Mouse (Mus musculus) heart, postnatal 4 days (tissue): ENCODE measurements around the gene Fkbpl. TPM values are rescaled to one million over a fixed set of nuclear protein-coding genes. Genes with fewer than 3 reads are reported as not detected.

Experiments used
- total RNA-seq, 2 experiments: library from RNA; stranded (reverse); gene quantifications; 2 replicates each; pipeline ENCODE4 v1.2.3; 2021

Gene Fkbpl
- total RNA-seq, 2 experiments from 2014 or later = 6.1 to 9.5 TPM

Other genes with a start within 250 kb of the Fkbpl start
- gene BC051142, start 245.9 kb upstream of the Fkbpl start, total RNA-seq = not detected
- gene Btnl4, start 167.4 kb upstream of the Fkbpl start, total RNA-seq = not detected
- gene Btnl6, start 127.4 kb upstream of the Fkbpl start, total RNA-seq = not detected
- 10 to 100 TPM; 29.2 to 39.3 TPM for gene Notch4, start 80.5 kb upstream of the Fkbpl start, total RNA-seq
- 1 to 10 TPM; 3.9 to 4.4 TPM for gene Gpsm3, start 55.0 kb upstream of the Fkbpl start, total RNA-seq
- 10 to 100 TPM; 34.6 to 39.5 TPM for gene Pbx2, start 53.5 kb upstream of the Fkbpl start, total RNA-seq
- 1 to 10 TPM; 1.6 TPM for gene Ager, start 46.9 kb upstream of the Fkbpl start, total RNA-seq
- 10 to 100 TPM; 40.6 to 40.8 TPM for gene Rnf5, start 41.1 kb upstream of the Fkbpl start, total RNA-seq
- 10 to 100 TPM; 59.3 to 62.4 TPM for gene Agpat1, start 40.5 kb upstream of the Fkbpl start, total RNA-seq
- 1 to 10 TPM; 2.5 to 3.4 TPM for gene Egfl8, start 28.8 kb upstream of the Fkbpl start, total RNA-seq
- 10 to 100 TPM; 37.8 to 41.8 TPM for gene Ppt2, start 16.3 kb upstream of the Fkbpl start, total RNA-seq
- under 1 TPM; 0.52 to 0.91 TPM for gene Prrt1, start 15.2 kb upstream of the Fkbpl start, total RNA-seq
- gene Atf6b, start 2.4 kb downstream of the Fkbpl start, total RNA-seq = 10 to 100 TPM; 22.3 to 24.4 TPM
- 10 to 100 TPM; 47.1 to 54.2 TPM for gene Tnxb, start 25.8 kb downstream of the Fkbpl start, total RNA-seq
- gene C4b, start 99.1 kb downstream of the Fkbpl start, total RNA-seq = 1 to 10 TPM; 5.0 to 5.5 TPM
- gene Cyp21a1, start 159.8 kb downstream of the Fkbpl start, total RNA-seq = not detected
- 10 to 100 TPM; 13.6 to 16.2 TPM for gene Stk19, start 192.2 kb downstream of the Fkbpl start, total RNA-seq
- 10 to 100 TPM; 21.4 to 23.0 TPM for gene Dxo, start 192.3 kb downstream of the Fkbpl start, total RNA-seq
- 10 to 100 TPM; 27.4 to 27.9 TPM for gene Skiv2l, start 205.4 kb downstream of the Fkbpl start, total RNA-seq
- 10 to 100 TPM; 30.4 to 34.2 TPM for gene Nelfe, start 205.6 kb downstream of the Fkbpl start, total RNA-seq
- 1 to 10 TPM in 1 of 2 experiments, under 1 TPM in 1; 0.88 to 2.6 TPM for gene Cfb, start 217.8 kb downstream of the Fkbpl start, total RNA-seq
- 1 to 10 TPM; 7.9 TPM for gene Zbtb12, start 234.7 kb downstream of the Fkbpl start, total RNA-seq
- gene Gm20547, start 237.3 kb downstream of the Fkbpl start, total RNA-seq = not detected